Mouse (Mus musculus): ENCODE data around the gene Olfr825. TPM values are rescaled to one million over a fixed set of nuclear protein-coding genes. Genes with fewer than 3 reads are reported as not detected.
"Not testable (repeated sequence)": the region's sequence is repeated elsewhere in the genome, so short reads cannot be mapped to it uniquely, and the experiment has no call there.

Gene Olfr825
- not detected in 2 replicates for polyA plus RNA-seq (2016; fragmentation: Nextera tagmentation; extraction: Ambion mirVana)

DNA sequence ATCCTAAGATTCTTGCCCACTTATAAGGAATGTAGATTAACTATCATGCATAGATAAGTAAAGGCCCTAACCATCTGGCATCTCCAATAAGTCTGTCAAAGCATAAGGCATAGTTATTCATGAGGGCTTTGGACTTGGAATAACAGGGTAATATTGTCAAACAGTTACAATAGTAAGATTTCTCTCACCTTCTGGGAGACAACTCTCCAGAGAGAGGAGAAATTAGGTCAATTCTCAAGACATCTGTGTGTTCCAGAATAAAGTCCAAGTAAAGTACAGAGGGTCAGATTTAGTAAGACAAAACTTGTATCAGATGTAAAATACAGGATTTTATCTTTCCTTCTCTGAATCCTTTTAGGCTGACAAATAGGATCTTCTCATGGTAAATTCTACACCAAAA is at the start of gene Olfr825:
Olfr825 (minus strand) TSS at position 101 of the 400 bp plus-strand sequence.
- Histone ChIP-seq H3K4me3 (no peak within 1 kb of the TSS), H3K9me3 (no peaks in the 10 kb centered on the region), H3K4me2 (replicated peaks) (no peak within 1 kb of the TSS), H3K27ac (replicated peaks) (no peak within 1 kb of the TSS), H3K36me3 (no peaks in the 10 kb centered on the region), H3K4me1 (no peaks in the 10 kb centered on the region), H3K27me3 (no peaks in the 10 kb centered on the region), H3K9ac (replicated peaks) (no peak within 1 kb of the TSS)
- no peak for ATAC-seq (ENCODE audit: low FRiP score, low read depth)

GRCm38 (mm10) chr10:130214303-130214702 is 47.7 kb upstream of the Olfr825 start, which contains the start of gene Olfr827:
Gene Olfr827, minus strand, starts transcription at chr10:130214403.
- ATAC-seq (ENCODE audit: low FRiP score, low read depth), result no peak
- H3K27ac ChIP-seq (replicated peaks), result no peak within 1 kb of the TSS
- no peaks in the 10 kb centered on the region for H3K36me3 ChIP-seq
- no peaks in the 10 kb centered on the region for H3K27me3 ChIP-seq
- H3K4me1 ChIP-seq, result no peaks in the 10 kb centered on the region
- 88% methylated on average over 1 of the region's 1 CpGs for WGBS
- no peak within 1 kb of the TSS for H3K9ac ChIP-seq (replicated peaks)
- no peak within 1 kb of the TSS for H3K4me2 ChIP-seq (replicated peaks)
- no peak within 1 kb of the TSS for H3K4me3 ChIP-seq
- H3K9me3 ChIP-seq, result no peaks in the 10 kb centered on the region

DNA sequence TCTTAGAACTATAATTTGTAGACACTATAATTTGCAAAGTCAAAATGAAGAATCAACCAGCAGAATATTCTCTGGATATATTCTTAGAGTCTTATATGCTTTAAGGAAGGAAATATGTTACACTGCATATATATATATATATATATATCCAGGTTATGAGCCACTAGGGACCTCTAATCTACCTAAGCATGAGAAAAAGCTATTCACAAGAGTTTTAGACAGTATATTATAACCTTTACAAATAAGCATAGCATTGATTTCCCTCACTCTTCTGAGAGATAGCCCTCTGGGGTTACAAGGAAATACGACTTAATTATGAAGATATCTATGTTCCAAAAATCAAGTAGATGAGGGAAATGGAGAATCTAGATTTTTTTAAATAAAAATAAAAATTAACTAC is 17.5 kb upstream of the Olfr825 start, which contains the start of gene Olfr826:
Olfr826 (minus strand) TSS at position 101 of the 400 bp plus-strand sequence.
- no peaks in the 10 kb centered on the region for H3K27me3 ChIP-seq
- no peaks in the 10 kb centered on the region for H3K9me3 ChIP-seq
- ATAC-seq (ENCODE audit: low FRiP score, low read depth), result no peak
- no peaks in the 10 kb centered on the region for H3K36me3 ChIP-seq
- H3K4me2 ChIP-seq (replicated peaks), result no peak within 1 kb of the TSS
- WGBS, result 91% methylated on average over 1 of the region's 1 CpGs
- H3K9ac ChIP-seq (replicated peaks), result no peak within 1 kb of the TSS
- no peaks in the 10 kb centered on the region for H3K4me1 ChIP-seq
- H3K27ac ChIP-seq (replicated peaks), result no peak within 1 kb of the TSS
- H3K4me3 ChIP-seq, result no peak within 1 kb of the TSS

GRCm38 (mm10) chr10:130165196-130165595 is 1.4 kb downstream of the Olfr825 start:
- H3K27ac ChIP-seq (replicated peaks), result no peak overlapping the region
- ATAC-seq (ENCODE audit: low FRiP score, low read depth), result no peak
- no peaks in the 10 kb centered on the region for H3K9me3 ChIP-seq
- no peaks in the 10 kb centered on the region for H3K27me3 ChIP-seq
- H3K36me3 ChIP-seq, result no peaks in the 10 kb centered on the region
- no peak overlapping the region for H3K9ac ChIP-seq (replicated peaks)
- no peak overlapping the region for H3K4me3 ChIP-seq
- no peaks in the 10 kb centered on the region for H3K4me1 ChIP-seq
- no peak overlapping the region for H3K4me2 ChIP-seq (replicated peaks)

DNA sequence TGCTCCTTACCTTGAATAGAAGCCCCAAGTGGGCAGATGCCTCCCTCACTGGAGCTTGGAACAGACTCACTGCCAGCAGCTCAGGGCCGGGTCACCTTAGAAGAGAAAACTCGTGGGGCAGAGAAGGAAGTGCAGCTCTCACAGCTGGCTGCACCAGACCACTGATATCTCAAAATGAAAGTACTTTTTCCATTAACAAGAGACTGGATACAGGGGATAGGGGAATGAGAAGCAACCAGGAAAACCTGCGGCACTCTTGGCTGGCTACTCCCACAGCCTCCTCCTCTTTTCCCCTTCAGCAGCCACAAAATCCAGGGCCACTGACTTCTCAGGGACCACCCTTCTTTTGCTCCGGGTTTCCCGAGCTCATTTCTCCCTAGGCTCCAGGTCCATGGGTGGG is 22.4 kb downstream of the Olfr825 start:
- Histone ChIP-seq H3K9ac (replicated peaks) (no peak overlapping the region), H3K4me1 (no peaks in the 10 kb centered on the region), H3K36me3 (no peaks in the 10 kb centered on the region), H3K4me3 (no peak overlapping the region), H3K9me3 (no peaks in the 10 kb centered on the region), H3K27me3 (no peaks in the 10 kb centered on the region), H3K4me2 (replicated peaks) (no peak overlapping the region), H3K27ac (replicated peaks) (no peak overlapping the region)
- WGBS, result 85% methylated on average over 5 of the region's 5 CpGs
- no peak for ATAC-seq (ENCODE audit: low FRiP score, low read depth)

- ATAC-seq (ENCODE audit: low FRiP score, low read depth); H3K4me1 ChIP-seq; H3K9me3 ChIP-seq; H3K36me3 ChIP-seq; H3K27me3 ChIP-seq; H3K4me3 ChIP-seq; H3K9ac ChIP-seq (replicated peaks); H3K4me2 ChIP-seq (replicated peaks); H3K27ac ChIP-seq (replicated peaks): not testable (repeated sequence)
- 80% methylated on average over 5 of the region's 5 CpGs for WGBS
Measured at GRCm38 (mm10) chr10:130142481-130142880, 24.1 kb downstream of the Olfr825 start.

- no peak overlapping the region for H3K27ac ChIP-seq (replicated peaks)
- H3K36me3 ChIP-seq, result no peaks in the 10 kb centered on the region
- H3K4me1 ChIP-seq, result no peaks in the 10 kb centered on the region
- H3K4me3 ChIP-seq, result no peak overlapping the region
- no peaks in the 10 kb centered on the region for H3K9me3 ChIP-seq
- no peaks in the 10 kb centered on the region for H3K27me3 ChIP-seq
- H3K9ac ChIP-seq (replicated peaks), result no peak overlapping the region
- ATAC-seq (ENCODE audit: low FRiP score, low read depth), result no peak
- H3K4me2 ChIP-seq (replicated peaks), result no peak overlapping the region
Measured at GRCm38 (mm10) chr10:130134811-130135210, 31.8 kb downstream of the Olfr825 start.

DNA sequence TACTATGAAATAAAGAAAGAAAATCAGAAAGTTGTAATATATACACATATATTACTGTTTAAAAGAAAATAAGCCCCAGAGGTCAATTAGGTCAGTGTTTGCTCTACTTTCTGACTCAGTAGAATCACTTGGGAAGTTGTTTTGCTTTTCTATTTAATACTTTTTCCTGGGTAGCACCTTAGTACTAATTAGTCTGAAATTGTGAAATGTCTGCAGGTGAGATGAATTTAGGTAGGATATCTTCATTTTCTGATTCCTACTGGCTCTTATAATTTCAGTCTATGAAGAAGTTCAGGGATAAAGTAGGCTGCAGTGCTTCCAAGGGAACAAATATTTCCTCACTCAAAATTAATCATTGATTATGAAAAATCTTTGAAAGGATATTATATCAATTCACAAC is 36.7 kb downstream of the Olfr825 start, which contains the start of gene Olfr824:
Olfr824 (minus strand) TSS at position 101 of the 400 bp plus-strand sequence.
- not testable (repeated sequence) for H3K9ac ChIP-seq (replicated peaks); H3K4me1 ChIP-seq; H3K4me3 ChIP-seq; H3K36me3 ChIP-seq; H3K9me3 ChIP-seq; ATAC-seq (ENCODE audit: low FRiP score, low read depth); H3K27ac ChIP-seq (replicated peaks); H3K27me3 ChIP-seq; H3K4me2 ChIP-seq (replicated peaks)

- H3K9me3 ChIP-seq; H3K4me3 ChIP-seq; ATAC-seq (ENCODE audit: low FRiP score, low read depth); H3K27me3 ChIP-seq; H3K4me1 ChIP-seq; H3K9ac ChIP-seq (replicated peaks); H3K36me3 ChIP-seq; H3K27ac ChIP-seq (replicated peaks); H3K4me2 ChIP-seq (replicated peaks): not testable (repeated sequence)
- 45% methylated on average over 3 of the region's 3 CpGs for WGBS
Measured at GRCm38 (mm10) chr10:130116045-130116444, 50.5 kb downstream of the Olfr825 start.

DNA sequence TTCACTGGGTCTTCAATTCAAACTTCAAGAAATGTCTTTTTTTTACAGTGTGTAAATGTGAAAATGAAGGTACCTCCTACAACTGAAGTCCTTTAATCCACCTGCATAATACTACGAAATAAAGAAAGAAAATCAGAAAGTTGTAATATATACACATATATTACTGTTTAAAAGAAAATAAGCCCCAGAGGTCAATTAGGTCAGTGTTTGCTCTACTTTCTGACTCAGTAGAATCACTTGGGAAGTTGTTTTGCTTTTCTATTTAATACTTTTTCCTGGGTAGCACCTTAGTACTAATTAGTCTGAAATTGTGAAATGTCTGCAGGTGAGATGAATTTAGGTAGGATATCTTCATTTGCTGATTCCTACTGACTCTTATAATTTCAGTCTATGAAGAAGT is 51.3 kb downstream of the Olfr825 start, which contains the start of gene Olfr823:
Olfr823 (minus strand) TSS at position 101 of the 400 bp plus-strand sequence.
- not testable (repeated sequence) for H3K9ac ChIP-seq (replicated peaks); H3K4me1 ChIP-seq; H3K9me3 ChIP-seq; H3K4me2 ChIP-seq (replicated peaks); H3K27me3 ChIP-seq; H3K4me3 ChIP-seq; ATAC-seq (ENCODE audit: low FRiP score, low read depth); H3K36me3 ChIP-seq; H3K27ac ChIP-seq (replicated peaks)
- WGBS, result 89% methylated on average over 1 of the region's 1 CpGs

Other genes starting within 250 kb of the Olfr825 start
- not detected in 2 replicates for gene Olfr818, start 217.7 kb downstream of the Olfr825 start, polyA plus RNA-seq (2016; fragmentation: Nextera tagmentation; extraction: Ambion mirVana)
- gene Olfr819, start 199.5 kb downstream of the Olfr825 start, polyA plus RNA-seq (2016; fragmentation: Nextera tagmentation; extraction: Ambion mirVana), result not detected in 2 replicates
- gene Olfr247, start 190.6 kb downstream of the Olfr825 start, polyA plus RNA-seq (2016; fragmentation: Nextera tagmentation; extraction: Ambion mirVana), result not detected in 2 replicates
- not detected in 2 replicates for gene Gm10310, start 181.7 kb downstream of the Olfr825 start, polyA plus RNA-seq (2016; fragmentation: Nextera tagmentation; extraction: Ambion mirVana)
- not detected in 2 replicates for gene Olfr820, start 154.1 kb downstream of the Olfr825 start, polyA plus RNA-seq (2016; fragmentation: Nextera tagmentation; extraction: Ambion mirVana)
- gene Olfr821, start 136.4 kb downstream of the Olfr825 start, polyA plus RNA-seq (2016; fragmentation: Nextera tagmentation; extraction: Ambion mirVana), result not detected in 2 replicates
- not detected in 2 replicates for gene Olfr822, start 95.6 kb downstream of the Olfr825 start, polyA plus RNA-seq (2016; fragmentation: Nextera tagmentation; extraction: Ambion mirVana)
- gene Olfr823, start 51.4 kb downstream of the Olfr825 start, polyA plus RNA-seq (2016; fragmentation: Nextera tagmentation; extraction: Ambion mirVana), result not detected in 2 replicates
- gene Olfr824, start 36.8 kb downstream of the Olfr825 start, polyA plus RNA-seq (2016; fragmentation: Nextera tagmentation; extraction: Ambion mirVana), result not detected in 2 replicates
- gene Olfr826, start 17.4 kb upstream of the Olfr825 start, polyA plus RNA-seq (2016; fragmentation: Nextera tagmentation; extraction: Ambion mirVana), result not detected in 2 replicates
- not detected in 2 replicates for gene Olfr827, start 47.6 kb upstream of the Olfr825 start, polyA plus RNA-seq (2016; fragmentation: Nextera tagmentation; extraction: Ambion mirVana)
- 11.6 and 14.8 TPM in 2 replicates for gene Neurod4, start 113.5 kb upstream of the Olfr825 start, polyA plus RNA-seq (2016; fragmentation: Nextera tagmentation; extraction: Ambion mirVana)
- gene Tespa1, start 156.1 kb upstream of the Olfr825 start, polyA plus RNA-seq (2016; fragmentation: Nextera tagmentation; extraction: Ambion mirVana), result not detected in 2 replicates
- not detected in 2 replicates for gene Vmn2r84, start 227.6 kb upstream of the Olfr825 start, polyA plus RNA-seq (2016; fragmentation: Nextera tagmentation; extraction: Ambion mirVana)

All from midbrain, embryonic 12.5 days (tissue).